Mouse (Mus musculus) MEL (cell line): ENCODE results near the gene Fhl1. TPM values are rescaled to one million over a fixed set of nuclear protein-coding genes. Genes with fewer than 3 reads are reported as not detected.

Experiments used
- DNase-seq: peaks from one replicate; pipeline ENCODE4 v3.0.0; 2011; ENCODE audit warnings: low read depth, low spot score
- H3K27ac ChIP-seq: 2 replicates; pipeline ENCODE4 v1.5.1; 2012; ENCODE audit warnings: low read depth, mild to moderate bottlenecking, control low read depth, low read length, moderate library complexity; ENCODE audit not compliant: control insufficient read depth
- H3K27me3 ChIP-seq, 2 experiments: fragments of 150-350 bp in 1 of 2; sonication (generic) in 1 of 2; 2 replicates each; pipeline ENCODE4 v1.6.1; 2012; ENCODE audit warnings: low read length in 2 of 2, mild to moderate bottlenecking in 2 of 2, improper control_type of control experiment in 1 of 2, moderate library complexity in 1 of 2; ENCODE audit not compliant: insufficient read depth in 2 of 2, control insufficient read depth in 1 of 2
- H3K36me3 ChIP-seq, 2 experiments: 2 replicates each; pipeline ENCODE4 v1.6.1; 2012 to 2014; ENCODE audit warnings: low read length in 2 of 2, improper control_type of control experiment in 1 of 2, inconsistent platforms in 1 of 2, mild to moderate bottlenecking in 1 of 2; ENCODE audit not compliant: insufficient read depth in 2 of 2, control insufficient read depth in 1 of 2
- H3K4me1 ChIP-seq, 2 experiments: fragments of 150-350 bp in 1 of 2; sonication (generic) in 1 of 2; 2 replicates each; pipeline ENCODE4 v1.6.1; 2012; ENCODE audit warnings: low read length in 2 of 2, improper control_type of control experiment in 1 of 2, mild to moderate bottlenecking in 1 of 2; ENCODE audit not compliant: insufficient read depth in 2 of 2, control insufficient read depth in 1 of 2
- H3K4me3 ChIP-seq, 2 experiments: fragments of 150-350 bp in 1 of 2; sonication (generic) in 1 of 2; 2 replicates each; pipeline ENCODE4 v1.5.1; 2012; ENCODE audit warnings: low read depth in 2 of 2, low read length in 2 of 2, mild to moderate bottlenecking in 2 of 2, moderate library complexity in 2 of 2, control low read depth in 1 of 2, improper control_type of control experiment in 1 of 2; ENCODE audit not compliant: control insufficient read depth in 1 of 2, insufficient read depth in 1 of 2
- H3K79me2 ChIP-seq: 2 replicates; pipeline ENCODE4 v1.6.1; 2012; ENCODE audit warnings: mild to moderate bottlenecking, low read length, moderate library complexity; ENCODE audit not compliant: control insufficient read depth, poor library complexity, insufficient read depth
- H3K9ac ChIP-seq: 2 replicates; pipeline ENCODE4 v1.6.1; 2012; ENCODE audit warnings: low read depth, mild to moderate bottlenecking, control low read depth, low read length, moderate library complexity; ENCODE audit not compliant: control insufficient read depth, poor library complexity, severe bottlenecking
- H3K9me3 ChIP-seq: fragments of 150-350 bp; sonication (generic); replicated peaks from 2 replicates; pipeline ENCODE4 v1.6.1; 2012; ENCODE audit warnings: mild to moderate bottlenecking, low read length, improper control_type of control experiment, moderate library complexity; ENCODE audit not compliant: insufficient read depth
- BHLHE40 ChIP-seq: IDR thresholded peaks from 2 replicates; pipeline ENCODE4 v1.6.1; 2012; ENCODE audit warnings: low read depth, mild to moderate bottlenecking, inconsistent platforms, low read length, improper control_type of control experiment, borderline replicate concordance
- CHD2 ChIP-seq: IDR thresholded peaks from 2 replicates; pipeline ENCODE4 v1.6.1; 2011; ENCODE audit warnings: low read length, improper control_type of control experiment
- ELF1 ChIP-seq: IDR thresholded peaks from 2 replicates; pipeline ENCODE4 v1.6.1; 2014; ENCODE audit warnings: low read depth, mild to moderate bottlenecking, inconsistent platforms, low read length, improper control_type of control experiment, moderate library complexity
- ETS1 ChIP-seq: IDR thresholded peaks from 2 replicates; pipeline ENCODE4 v1.6.1; 2012; ENCODE audit warnings: low read depth, mild to moderate bottlenecking, inconsistent platforms, low read length, improper control_type of control experiment, moderate library complexity
- HCFC1 ChIP-seq: IDR thresholded peaks from 2 replicates; pipeline ENCODE4 v1.6.1; 2012; ENCODE audit warnings: low read depth, mild to moderate bottlenecking, inconsistent platforms, low read length, improper control_type of control experiment, moderate library complexity
- MAFK ChIP-seq: IDR thresholded peaks from 2 replicates; pipeline ENCODE4 v1.6.1; 2011; ENCODE audit warnings: low read depth, mild to moderate bottlenecking, low read length, improper control_type of control experiment, borderline replicate concordance
- MAZ ChIP-seq: IDR thresholded peaks from 2 replicates; pipeline ENCODE4 v1.6.1; 2012; ENCODE audit warnings: low read depth, mild to moderate bottlenecking, inconsistent platforms, low read length, improper control_type of control experiment
- MYB ChIP-seq: IDR thresholded peaks from 2 replicates; pipeline ENCODE4 v1.6.1; 2011; ENCODE audit warnings: mild to moderate bottlenecking, low read depth, low read length, improper control_type of control experiment
- NRF1 ChIP-seq: IDR thresholded peaks from 2 replicates; pipeline ENCODE4 v1.6.1; 2014; ENCODE audit warnings: low read depth, mild to moderate bottlenecking, inconsistent platforms, low read length, improper control_type of control experiment, moderate library complexity; ENCODE audit not compliant: poor library complexity, insufficient read depth, severe bottlenecking
- POLR2A ChIP-seq, 2 experiments: IDR thresholded peaks; 2 replicates each; pipeline ENCODE4 v1.6.1; 2011 to 2012; ENCODE audit warnings: low read length in 2 of 2, mild to moderate bottlenecking in 2 of 2, control low read depth in 1 of 2, improper control_type of control experiment in 1 of 2, low read depth in 1 of 2, moderate library complexity in 1 of 2; ENCODE audit not compliant: control insufficient read depth in 1 of 2, insufficient read depth in 1 of 2, poor library complexity in 1 of 2
- POLR2AphosphoS5 ChIP-seq: IDR thresholded peaks from 2 replicates; pipeline ENCODE4 v1.6.1; 2012; ENCODE audit warnings: low read depth, borderline replicate concordance, mild to moderate bottlenecking, inconsistent platforms, low read length, moderate library complexity, mixed read lengths
- SIN3A ChIP-seq: IDR thresholded peaks from 2 replicates; pipeline ENCODE4 v1.6.1; 2012; ENCODE audit warnings: low read length, improper control_type of control experiment, inconsistent platforms
- SMC3 ChIP-seq: IDR thresholded peaks from 2 replicates; pipeline ENCODE4 v1.6.1; 2011; ENCODE audit warnings: low read depth, low read length, improper control_type of control experiment
- TAL1 ChIP-seq: IDR thresholded peaks from 2 replicates; pipeline ENCODE4 v1.6.1; 2012; ENCODE audit warnings: mild to moderate bottlenecking, inconsistent platforms, low read length, moderate library complexity, mixed read lengths
- TBP ChIP-seq: IDR thresholded peaks from 2 replicates; pipeline ENCODE4 v1.8.0; 2011; ENCODE audit warnings: low read depth, low read length, improper control_type of control experiment
- TCF12 ChIP-seq: IDR thresholded peaks from 2 replicates; pipeline ENCODE4 v1.6.1; 2014; ENCODE audit warnings: low read depth, mild to moderate bottlenecking, inconsistent platforms, low read length, improper control_type of control experiment, moderate library complexity
- USF2 ChIP-seq, 2 experiments: IDR thresholded peaks; 2 replicates each; pipeline ENCODE4 v1.6.1; 2011 to 2012; ENCODE audit warnings: improper control_type of control experiment in 2 of 2, low read length in 2 of 2, borderline replicate concordance in 1 of 2, inconsistent platforms in 1 of 2, low read depth in 1 of 2, mild to moderate bottlenecking in 1 of 2; ENCODE audit not compliant: insufficient read depth in 1 of 2
- ZC3H11A ChIP-seq: IDR thresholded peaks from 2 replicates; pipeline ENCODE4 v1.6.1; 2012; ENCODE audit warnings: low read depth, mild to moderate bottlenecking, inconsistent platforms, low read length, improper control_type of control experiment
- polyA plus RNA-seq, 2 experiments: library from polyadenylated mRNA; stranded (reverse) in 1 of 2; unstranded in 1 of 2; fragments of >175 nt in 1 of 2; fragments of >200 nt in 1 of 2; gene quantifications; 2 replicates each; pipeline versions ENCODE4 v1.2.1 to v1.2.4; 2012; ENCODE audit warnings: low replicate concordance in 2 of 2, low read depth in 1 of 2; ENCODE audit not compliant: insufficient read length in 2 of 2, insufficient read depth in 1 of 2, missing spikeins in 1 of 2
- total RNA-seq: library from RNA; depleted of rRNA; stranded (reverse); fragments of 300-350 nt; gene quantifications from 2 replicates; pipeline ENCODE4 v1.2.3, GENCODE M21; 2012

The Fhl1 gene
- total and polyA plus RNA-seq, 3 experiments = not detected

- no peak for DNase-seq
- Histone ChIP-seq H3K4me1 (no peaks in the 10 kb centered on the region), H3K4me3 (no peak overlapping the region), H3K9me3 (no peaks in the 10 kb centered on the region), H3K27me3 (no peaks in the 10 kb centered on the region), H3K79me2 (no peaks in the 10 kb centered on the region), H3K27ac (no peak overlapping the region), H3K9ac (no peak overlapping the region), H3K36me3 (no peaks in the 10 kb centered on the region)
- TF ChIP-seq CHD2 (no peak), TAL1 (no peak), USF2 (IDR thresholded peaks at IDR 0.05; ENCODE audit: borderline replicate concordance in 1 of 2, insufficient read depth in 1 of 2, low read depth in 1 of 2, low read length in 2 of 2) (no peak), ELF1 (no peak), POLR2A (IDR thresholded peaks at IDR 0.05; ENCODE audit: control insufficient read depth in 1 of 2, insufficient read depth in 1 of 2, low read depth in 1 of 2, low read length in 2 of 2, poor library complexity in 1 of 2) (no peak), MAZ (no peak), MYB (no peak), SIN3A (no peak), HCFC1 (no peak), NRF1 (no peak), BHLHE40 (no peak), ETS1 (no peak), SMC3 (no peak), TCF12 (no peak), POLR2AphosphoS5 (no peak), MAFK (no peak), ZC3H11A (no peak)
Observed at GRCm38 (mm10) chrX:56683521-56683920, 48.1 kb upstream of the Fhl1 start.

GRCm38 (mm10) chrX:56692554-56692953, 39.0 kb upstream of the Fhl1 start:
- no peak for DNase-seq
- H3K9me3 ChIP-seq = no peaks in the 10 kb centered on the region
- TF ChIP-seq USF2 (IDR thresholded peaks at IDR 0.05; ENCODE audit: borderline replicate concordance in 1 of 2, insufficient read depth in 1 of 2, low read depth in 1 of 2, low read length in 2 of 2) (no peak), TBP (no peak)

More at GRCm38 (mm10) chrX:56692554-56692953, 39.0 kb upstream of the Fhl1 start:
- no peak overlapping the region for H3K27ac ChIP-seq
- no peaks in the 10 kb centered on the region for H3K36me3 ChIP-seq
- no peaks in the 10 kb centered on the region for H3K27me3 ChIP-seq
- no peak overlapping the region for H3K9ac ChIP-seq
- H3K4me3 ChIP-seq = no peak overlapping the region
- no peaks in the 10 kb centered on the region for H3K79me2 ChIP-seq
- no peaks in the 10 kb centered on the region for H3K4me1 ChIP-seq
